Mouse (Mus musculus) hindbrain, postnatal 0 days (tissue): ENCODE results near the gene Col7a1. TPM values are rescaled to one million over a fixed set of nuclear protein-coding genes. Genes with fewer than 3 reads are reported as not detected.

Source experiments
- ATAC-seq: fragments of 200-750 bp; cut with Nextera tagmentation; 2 replicates; pipeline ENCODE4 v1.8.0; 2017; ENCODE audit warnings: mild to moderate bottlenecking, moderate TSS enrichment, moderate library complexity
- DNase-seq: peaks from one replicate; pipeline ENCODE4 v3.0.0-alpha.2; 2015; ENCODE audit warnings: low spot score
- H3K27ac ChIP-seq: fragments of 300-500 bp; sonication (generic); 2 replicates; pipeline ENCODE4 v1.5.1; 2014; ENCODE audit warnings: mild to moderate bottlenecking
- H3K27me3 ChIP-seq: fragments of 300-500 bp; sonication (generic); 2 replicates; pipeline ENCODE4 v1.6.1; 2014; ENCODE audit warnings: low read length, mixed read lengths; ENCODE audit not compliant: insufficient read depth
- H3K36me3 ChIP-seq: fragments of 300-500 bp; sonication (generic); 2 replicates; pipeline ENCODE4 v1.6.1; 2014; ENCODE audit warnings: low read length, mixed read lengths; ENCODE audit not compliant: insufficient read depth
- H3K4me1 ChIP-seq: fragments of 300-500 bp; sonication (generic); 2 replicates; pipeline ENCODE4 v1.6.1; 2014; ENCODE audit warnings: antibody characterized with exemption, low read length, mixed read lengths; ENCODE audit not compliant: insufficient read depth
- H3K4me2 ChIP-seq: fragments of 300-500 bp; sonication (generic); 2 replicates; pipeline ENCODE4 v1.6.1; 2014; ENCODE audit warnings: low read depth, mild to moderate bottlenecking, low read length, moderate library complexity, mixed read lengths
- H3K4me3 ChIP-seq: fragments of 300-500 bp; sonication (generic); 2 replicates; pipeline ENCODE4 v1.5.1; 2014; ENCODE audit warnings: low read length
- H3K9ac ChIP-seq: fragments of 300-500 bp; sonication (generic); replicated peaks from 2 replicates; pipeline ENCODE4 v1.6.1; 2014; ENCODE audit warnings: mild to moderate bottlenecking, low read length, moderate library complexity, mixed read lengths
- H3K9me3 ChIP-seq: fragments of 300-500 bp; sonication (generic); 2 replicates; pipeline ENCODE4 v1.6.1; 2016; ENCODE audit warnings: low read length, mixed read lengths
- CTCF ChIP-seq: IDR thresholded peaks from 2 replicates; pipeline ENCODE4 v1.5.1; 2016; ENCODE audit warnings: antibody characterized with exemption, control low read depth, low read depth
- WGBS: fragments of 180-500 bp; shearing (Covaris S2); extraction: QIAGEN DNeasy Blood & Tissue Kit; methylation state at CpG from one replicate; pipeline ENCODE4 v1.1.7; 2014; 5-methylcytosine and 5-hydroxymethylcytosine counted together
- polyA plus RNA-seq: library from polyadenylated mRNA; unstranded; fragments of >200 nt; fragmentation: Nextera tagmentation; extraction: Ambion mirVana; gene quantifications from 2 replicates; pipeline ENCODE4 v1.2.1, GENCODE M21; 2015
- total RNA-seq: library from RNA; depleted of rRNA; stranded (reverse); fragments of >200 nt; gene quantifications from 2 replicates; pipeline ENCODE4 v1.2.3, GENCODE M21; 2014

Col7a1 gene
- total and polyA plus RNA-seq, 2 experiments from 2014 or later = 0.69 to 1.9 TPM

GRCm38 (mm10) chr9:109010316-109010690 is 56.9 kb downstream of the Col7a1 start:
- Histone ChIP-seq H3K4me2 (no peak overlapping the region), H3K9me3 (no peaks in the 10 kb centered on the region), H3K27me3 (no peaks in the 10 kb centered on the region), H3K9ac (no peak overlapping the region), H3K27ac (no peak overlapping the region), H3K4me1 (no peaks in the 10 kb centered on the region), H3K36me3 (peaks cover 6% of the 10 kb centered on the region), H3K4me3 (no peak overlapping the region)
- TF ChIP-seq CTCF = no peak
- ATAC-seq (no peak), DNase-seq (no peak)
- WGBS = 85% methylated on average over 14 of the region's 14 CpGs

GRCm38 (mm10) chr9:109015397-109015796 is 62.0 kb downstream of the Col7a1 start:
- DNase-seq (no peak), ATAC-seq (no peak)
- WGBS = 77% methylated on average over 8 of the region's 8 CpGs
- no peak overlapping the region for H3K4me3 ChIP-seq
- H3K27me3 ChIP-seq = no peaks in the 10 kb centered on the region
- no peak overlapping the region for H3K27ac ChIP-seq
- no peak overlapping the region for H3K9ac ChIP-seq
- no peaks in the 10 kb centered on the region for H3K4me1 ChIP-seq
- H3K4me2 ChIP-seq = no peak overlapping the region
- no peak for TF ChIP-seq CTCF
- H3K9me3 ChIP-seq = no peaks in the 10 kb centered on the region
- no peaks in the 10 kb centered on the region; the same call in 1 of the 2 replicates for H3K36me3 ChIP-seq

DNA sequence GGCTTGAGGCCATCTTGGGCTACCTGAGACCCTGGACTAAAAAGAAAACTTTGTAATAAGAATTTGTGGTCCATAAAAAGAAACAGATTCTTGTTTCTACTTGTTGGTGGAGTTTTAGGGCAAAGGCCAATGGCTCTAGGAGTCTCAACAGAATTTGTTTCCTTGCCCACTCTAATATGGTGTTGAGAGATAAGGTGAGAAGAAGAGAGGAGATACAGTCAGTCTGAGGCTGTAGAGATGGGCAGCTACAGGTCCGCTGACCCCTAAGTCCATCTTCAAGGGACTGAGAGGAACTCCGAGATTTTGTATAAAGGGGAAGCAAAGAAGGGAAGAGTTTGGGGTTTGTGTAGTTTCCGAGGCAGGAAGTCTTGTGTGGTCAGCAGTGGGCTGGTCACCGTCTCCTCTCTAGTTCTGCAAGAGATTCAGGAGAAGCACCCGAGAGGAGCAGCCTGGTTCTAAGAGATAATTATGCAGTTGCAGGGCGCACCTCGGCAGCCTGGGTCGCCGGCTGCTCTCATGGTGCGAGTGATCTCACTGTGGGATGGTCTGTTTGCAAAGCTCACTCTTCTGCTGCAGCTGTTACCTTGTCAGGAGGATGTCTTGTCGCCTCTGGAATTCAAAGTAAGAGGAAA is 63.7 kb downstream of the Col7a1 start:
- no peaks in the 10 kb centered on the region for H3K27me3 ChIP-seq
- H3K4me1 ChIP-seq = no peaks in the 10 kb centered on the region
- TF ChIP-seq CTCF = no peak
- H3K36me3 ChIP-seq = no peaks in the 10 kb centered on the region; the same call in 1 of the 2 replicates
- DNase-seq (no peak), ATAC-seq (no peak)
- H3K4me3 ChIP-seq = no peak overlapping the region
- WGBS = 78% methylated on average over 11 of the region's 11 CpGs
- H3K27ac ChIP-seq = no peak overlapping the region
- no peak overlapping the region for H3K4me2 ChIP-seq
- no peaks in the 10 kb centered on the region for H3K9me3 ChIP-seq
- no peak overlapping the region for H3K9ac ChIP-seq

- WGBS = 87% methylated on average over 4 of the region's 4 CpGs
- Histone ChIP-seq H3K9me3 (no peaks in the 10 kb centered on the region), H3K4me1 (no peaks in the 10 kb centered on the region), H3K27me3 (no peaks in the 10 kb centered on the region), H3K9ac (no peak overlapping the region), H3K36me3 (no peaks in the 10 kb centered on the region), H3K27ac (no peak overlapping the region), H3K4me2 (no peak overlapping the region), H3K4me3 (no peak overlapping the region)
- no peak for DNase-seq
- no peak for ATAC-seq
- no peak for TF ChIP-seq CTCF
These were observed 68.0 kb downstream of the Col7a1 start for GRCm38 (mm10) chr9:109021428-109021827.

GRCm38 (mm10) chr9:109022866-109023685 is 69.7 kb downstream of the Col7a1 start:
- Histone ChIP-seq H3K4me1 (no peaks in the 10 kb centered on the region), H3K27ac (no peak overlapping the region; the same call in 1 of the 2 replicates), H3K9me3 (no peaks in the 10 kb centered on the region), H3K4me3 (no peak overlapping the region), H3K4me2 (no peak overlapping the region), H3K36me3 (no peaks in the 10 kb centered on the region; the same call in 1 of the 2 replicates), H3K27me3 (no peaks in the 10 kb centered on the region), H3K9ac (no peak overlapping the region)
- no peak for ATAC-seq
- WGBS = 88% methylated on average over 17 of the region's 17 CpGs
- TF ChIP-seq CTCF = no peak
- no peak for DNase-seq

- DNase-seq (no peak), ATAC-seq (no peak)
- TF ChIP-seq CTCF = no peak
- H3K4me1 ChIP-seq = no peaks in the 10 kb centered on the region
- H3K9ac ChIP-seq = no peak overlapping the region
- H3K4me3 ChIP-seq = no peak overlapping the region
- peaks cover 4% of the 10 kb centered on the region for H3K36me3 ChIP-seq
- no peak overlapping the region for H3K4me2 ChIP-seq
- WGBS = 72% methylated on average over 8 of the region's 8 CpGs
- H3K27ac ChIP-seq = no peak overlapping the region
- no peaks in the 10 kb centered on the region for H3K9me3 ChIP-seq
- no peaks in the 10 kb centered on the region for H3K27me3 ChIP-seq
These were observed 74.1 kb downstream of the Col7a1 start for GRCm38 (mm10) chr9:109027521-109027920.

DNA sequence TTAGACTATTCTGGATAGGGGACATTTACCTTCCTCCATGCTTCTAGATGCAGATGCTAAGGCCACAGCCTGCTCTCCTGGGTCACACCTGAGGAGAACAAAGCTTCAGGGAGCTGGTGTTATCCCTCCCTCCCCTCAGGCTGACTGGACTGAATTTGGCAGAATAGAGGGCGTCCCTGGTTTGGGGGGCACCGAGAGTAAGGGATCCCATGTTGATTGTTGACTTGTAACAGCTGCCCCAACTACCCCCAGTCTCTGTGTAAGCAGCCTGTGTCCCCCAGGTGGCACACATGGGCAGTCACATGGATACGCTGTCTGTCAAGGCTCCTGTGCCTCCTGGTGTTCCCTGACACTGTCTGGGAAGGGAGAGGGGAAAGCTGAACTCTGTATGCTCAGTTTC is 75.0 kb downstream of the Col7a1 start:
- WGBS = 88% methylated on average over 3 of the region's 3 CpGs
- no peak overlapping the region for H3K27ac ChIP-seq
- no peaks in the 10 kb centered on the region for H3K9me3 ChIP-seq
- no peak overlapping the region for H3K4me2 ChIP-seq
- TF ChIP-seq CTCF = no peak
- H3K4me1 ChIP-seq = no peaks in the 10 kb centered on the region
- DNase-seq = no peak
- ATAC-seq = no peak
- no peaks in the 10 kb centered on the region for H3K27me3 ChIP-seq
- H3K9ac ChIP-seq = no peak overlapping the region
- no peak overlapping the region for H3K4me3 ChIP-seq
- H3K36me3 ChIP-seq = peaks cover 4% of the 10 kb centered on the region
